Mouse (Mus musculus) megakaryocyte, embryonic 14.5 days (primary cell): ENCODE results near the gene Dnase2a. TPM values are rescaled to one million over a fixed set of nuclear protein-coding genes. Genes with fewer than 3 reads are reported as not detected.

Experiments used
- H3K27me3 ChIP-seq: replicated peaks from 2 replicates; pipeline ENCODE3; 2012; ENCODE audit warnings: inconsistent platforms
- H3K36me3 ChIP-seq: replicated peaks from 2 replicates; pipeline ENCODE3; 2012; ENCODE audit warnings: low read length, inconsistent platforms, mixed read lengths
- H3K4me1 ChIP-seq: 2 replicates; pipeline ENCODE4 v1.6.1; 2012; ENCODE audit warnings: inconsistent platforms
- H3K4me3 ChIP-seq: replicated peaks from 2 replicates; pipeline ENCODE3; 2012; ENCODE audit warnings: moderate library complexity, mild to moderate bottlenecking, inconsistent platforms
- H3K9me3 ChIP-seq: 2 replicates; pipeline ENCODE4 v1.6.1; 2012; ENCODE audit warnings: inconsistent platforms
- FLI1 ChIP-seq: IDR thresholded peaks from 2 replicates; pipeline ENCODE4 v1.6.1; 2012; ENCODE audit warnings: low read length, inconsistent platforms, mixed read lengths
- GATA1 ChIP-seq: IDR thresholded peaks from 3 replicates; pipeline ENCODE4 v1.6.1; 2012; ENCODE audit warnings: mixed read lengths, low read length, inconsistent platforms, borderline replicate concordance
- polyA plus RNA-seq: library from polyadenylated mRNA; stranded (reverse); fragments of >175 nt; gene quantifications from 2 replicates; pipeline ENCODE4 v1.2.3, GENCODE M21; 2012; ENCODE audit warnings: low replicate concordance; ENCODE audit not compliant: insufficient read depth

Dnase2a gene
- polyA plus RNA-seq = 3.5 and 13.5 TPM in 2 replicates

GRCm38 (mm10) chr8:84908421-84909161 lies at the start of gene Dnase2a:
Gene Dnase2a (plus strand): TSS chr8:84908560.
- H3K27me3 ChIP-seq = peaks cover 19% of the 10 kb centered on the region
- no peak for TF ChIP-seq GATA1
- TF ChIP-seq FLI1 = no peak
- no peaks in the 10 kb centered on the region for H3K9me3 ChIP-seq
- H3K36me3 ChIP-seq = peaks cover 8% of the 10 kb centered on the region
- peaks cover 39% of the 10 kb centered on the region for H3K4me1 ChIP-seq
- peak within 1 kb of the TSS; percentile 93 for H3K4me3 ChIP-seq

- Histone ChIP-seq H3K4me3 (peak within 1 kb of the TSS; percentile 93), H3K4me1 (peaks cover 19% of the 10 kb centered on the region), H3K36me3 (peaks cover 43% of the 10 kb centered on the region), H3K9me3 (no peaks in the 10 kb centered on the region), H3K27me3 (no peaks in the 10 kb centered on the region)
- TF ChIP-seq GATA1 = no peak
- TF ChIP-seq FLI1 = no peak
These were observed 36.7 kb upstream of the Dnase2a start, which contains the start of gene Syce2 for GRCm38 (mm10) chr8:84871376-84872308. Gene Syce2 (plus strand): TSS chr8:84872111.

GRCm38 (mm10) chr8:84872309-84872965 lies 35.9 kb upstream of the Dnase2a start:
- Histone ChIP-seq H3K27me3 (no peaks in the 10 kb centered on the region), H3K4me3 (peak overlapping the region; percentile 93), H3K4me1 (peaks cover 19% of the 10 kb centered on the region), H3K36me3 (peaks cover 37% of the 10 kb centered on the region), H3K9me3 (no peaks in the 10 kb centered on the region)
- TF ChIP-seq GATA1 (no peak), FLI1 (no peak)

- TF ChIP-seq GATA1 = no peak
- no peak for TF ChIP-seq FLI1
- Histone ChIP-seq H3K4me1 (peaks cover 19% of the 10 kb centered on the region), H3K4me3 (peak overlapping the region; percentile 93), H3K36me3 (peaks cover 35% of the 10 kb centered on the region), H3K9me3 (no peaks in the 10 kb centered on the region), H3K27me3 (no peaks in the 10 kb centered on the region)
These were observed 35.3 kb upstream of the Dnase2a start for GRCm38 (mm10) chr8:84873016-84873415.

- H3K36me3 ChIP-seq = peaks cover 22% of the 10 kb centered on the region
These were observed 34.0 kb upstream of the Dnase2a start for GRCm38 (mm10) chr8:84874339-84874738.

GRCm38 (mm10) chr8:84877297-84878035 lies 30.9 kb upstream of the Dnase2a start:
- no peak for TF ChIP-seq FLI1
- no peak for TF ChIP-seq GATA1
- Histone ChIP-seq H3K9me3 (no peaks in the 10 kb centered on the region), H3K36me3 (peaks cover 10% of the 10 kb centered on the region), H3K4me1 (peaks cover 6% of the 10 kb centered on the region), H3K4me3 (no peak overlapping the region), H3K27me3 (no peaks in the 10 kb centered on the region)

More at GRCm38 (mm10) chr8:84874339-84874738, 34.0 kb upstream of the Dnase2a start:
- H3K27me3 ChIP-seq = no peaks in the 10 kb centered on the region
- peaks cover 19% of the 10 kb centered on the region for H3K4me1 ChIP-seq
- no peak for TF ChIP-seq FLI1
- TF ChIP-seq GATA1 = no peak
- H3K4me3 ChIP-seq = no peak overlapping the region
- H3K9me3 ChIP-seq = no peaks in the 10 kb centered on the region

GRCm38 (mm10) chr8:84878915-84879314 lies 29.4 kb upstream of the Dnase2a start:
- H3K27me3 ChIP-seq = no peaks in the 10 kb centered on the region
- H3K9me3 ChIP-seq = no peaks in the 10 kb centered on the region
- peaks cover 14% of the 10 kb centered on the region for H3K36me3 ChIP-seq

GRCm38 (mm10) chr8:84884728-84885127 lies 23.6 kb upstream of the Dnase2a start:
- peaks cover 53% of the 10 kb centered on the region for H3K36me3 ChIP-seq
- TF ChIP-seq GATA1 (no peak), FLI1 (no peak)
- peaks cover 7% of the 10 kb centered on the region for H3K4me1 ChIP-seq
- no peak overlapping the region for H3K4me3 ChIP-seq
- H3K27me3 ChIP-seq = no peaks in the 10 kb centered on the region
- H3K9me3 ChIP-seq = no peaks in the 10 kb centered on the region

More at GRCm38 (mm10) chr8:84878915-84879314, 29.4 kb upstream of the Dnase2a start:
- no peak for TF ChIP-seq FLI1
- no peak for TF ChIP-seq GATA1
- Histone ChIP-seq H3K4me1 (no peaks in the 10 kb centered on the region; the same call in 1 of the 2 replicates), H3K4me3 (no peak overlapping the region)

GRCm38 (mm10) chr8:84888280-84888679 lies 20.1 kb upstream of the Dnase2a start:
- H3K36me3 ChIP-seq = peaks cover 64% of the 10 kb centered on the region
- H3K9me3 ChIP-seq = no peaks in the 10 kb centered on the region
- TF ChIP-seq GATA1 = no peak
- TF ChIP-seq FLI1 = no peak
- no peaks in the 10 kb centered on the region for H3K27me3 ChIP-seq
- H3K4me3 ChIP-seq = no peak overlapping the region
- peaks cover 19% of the 10 kb centered on the region for H3K4me1 ChIP-seq
